Mouse (Mus musculus) common myeloid progenitor, adult 5-6 weeks (primary cell): ENCODE measurements around the gene Tekt3. TPM values are rescaled to one million over a fixed set of nuclear protein-coding genes. Genes with fewer than 3 reads are reported as not detected.

Experiments
- ATAC-seq: replicated peaks from 2 replicates; pipeline ENCODE4 v1.8.0; 2016; ENCODE audit warnings: low read depth, mild to moderate bottlenecking, moderate TSS enrichment, inconsistent platforms; ENCODE audit not compliant: poor library complexity, severe bottlenecking
- total RNA-seq: library from RNA; stranded (forward); fragments of 200-1000, 187-1606 nt; gene quantifications from 2 replicates; pipeline ENCODE4 v1.2.3, GENCODE M21; 2017

Tekt3 gene
- not detected in 2 replicates for total RNA-seq

- no peak for ATAC-seq
Measured at GRCm38 (mm10) chr11:63061446-63061845, at the start of gene Tekt3. Gene Tekt3 (plus strand): TSS chr11:63061654.

GRCm38 (mm10) chr11:63017327-63018082, 43.9 kb upstream of the Tekt3 start:
- no peak for ATAC-seq

DNA sequence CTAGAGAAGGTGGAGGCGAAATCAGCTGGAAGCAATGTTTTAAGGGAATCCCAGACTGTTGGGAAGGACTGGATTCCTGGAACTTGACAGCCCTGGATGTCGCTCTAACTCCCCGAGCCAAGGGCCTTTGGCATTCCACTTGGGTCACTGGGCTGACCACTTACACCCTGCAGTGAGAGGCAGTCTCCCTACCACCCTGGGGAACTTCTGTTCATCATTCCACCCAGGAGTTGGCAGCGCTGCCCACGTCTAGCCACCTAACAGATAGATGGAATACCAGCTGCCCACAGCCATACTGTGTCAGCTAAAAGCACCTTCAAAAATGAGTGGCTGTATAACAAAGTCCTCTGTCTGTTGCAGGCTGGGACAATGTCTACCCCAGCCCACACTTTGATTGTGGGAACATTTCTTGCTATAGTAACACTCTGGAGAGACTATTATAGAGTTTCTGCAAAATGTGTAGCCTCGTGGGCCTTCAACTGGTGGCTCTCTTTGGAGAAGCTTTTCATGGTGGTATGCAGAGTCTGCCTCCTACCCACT, 43.3 kb upstream of the Tekt3 start:
- ATAC-seq: no peak

DNA sequence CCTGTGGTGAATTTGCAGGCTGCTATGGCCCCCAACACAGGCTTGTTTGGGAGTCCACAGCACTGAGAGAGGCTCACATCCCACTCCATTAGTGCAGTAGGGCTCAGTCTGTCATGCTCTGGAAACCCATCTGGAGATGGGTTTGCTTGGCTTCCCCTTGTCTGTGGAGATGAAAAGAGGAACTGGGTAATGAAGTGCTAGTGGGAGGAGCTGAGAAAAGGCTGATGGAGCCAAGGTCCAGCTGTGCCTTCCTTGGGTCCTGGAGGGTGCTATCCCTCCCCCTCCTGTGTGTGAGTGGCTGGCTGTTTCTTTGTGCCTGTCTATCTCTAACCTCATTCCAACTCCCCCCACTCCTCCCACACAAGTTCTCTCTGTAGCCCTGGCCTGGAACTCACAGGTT, 40.8 kb upstream of the Tekt3 start:
- peak; percentile 96 for ATAC-seq

DNA sequence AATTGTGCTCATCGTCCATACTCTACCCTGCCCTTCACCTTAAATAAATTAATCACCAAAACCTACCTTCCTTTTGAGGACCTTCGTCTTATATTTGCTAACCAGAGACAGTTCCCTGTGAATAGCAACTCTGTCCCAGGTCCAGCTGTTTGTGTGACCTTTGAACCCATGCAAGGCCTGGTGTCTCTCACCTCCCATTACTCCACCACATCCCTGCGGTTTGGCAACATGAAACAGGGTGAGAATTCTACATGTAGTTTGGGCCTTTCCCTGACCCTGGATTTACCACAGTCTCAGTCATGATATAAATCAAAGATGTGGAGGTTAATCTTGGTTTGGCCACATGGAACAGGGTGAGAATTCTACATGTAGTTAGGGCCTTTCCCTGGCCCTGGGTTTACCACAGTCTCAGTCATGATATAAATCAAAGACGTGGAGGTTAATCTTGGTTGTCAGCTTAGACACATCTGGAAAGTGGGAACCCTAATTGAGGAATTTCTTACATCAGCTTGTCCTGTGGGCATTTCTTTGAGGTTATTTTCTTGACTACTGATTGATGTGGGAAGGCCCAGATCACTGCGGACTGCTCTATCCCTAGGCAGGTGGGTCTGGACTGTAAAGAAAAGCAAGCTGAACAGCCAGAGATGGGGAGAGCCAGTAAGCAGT, 40.2 kb upstream of the Tekt3 start:
- no peak for ATAC-seq

- no peak for ATAC-seq
Measured at GRCm38 (mm10) chr11:63023461-63023860, 38.0 kb upstream of the Tekt3 start.

GRCm38 (mm10) chr11:63024136-63024535, 37.3 kb upstream of the Tekt3 start:
- no peak for ATAC-seq

- no peak for ATAC-seq
Measured at GRCm38 (mm10) chr11:63025476-63025875, 36.0 kb upstream of the Tekt3 start.

DNA sequence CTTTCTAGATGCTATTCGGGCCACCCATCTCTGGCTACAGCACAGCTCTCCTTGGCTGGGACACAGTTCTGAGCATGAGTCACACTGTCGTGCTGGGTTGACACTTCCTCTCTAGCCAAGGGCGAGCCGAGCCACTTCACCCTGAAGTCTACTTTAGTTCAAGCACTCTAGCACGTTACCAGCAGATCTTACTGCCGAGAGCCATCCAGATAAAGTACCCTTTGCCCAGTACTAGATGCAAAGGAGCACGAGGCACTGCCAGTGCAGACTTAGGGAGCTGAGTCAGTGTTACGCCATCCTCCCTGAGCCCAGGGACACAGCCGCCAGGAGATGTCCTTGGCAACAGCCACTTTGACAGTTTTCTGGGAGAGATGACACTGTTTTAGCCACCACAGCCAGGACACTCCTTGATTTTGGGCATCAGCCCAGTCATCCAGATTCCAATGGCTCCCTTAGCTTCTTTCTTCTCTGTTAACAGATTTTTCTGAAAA, 34.8 kb upstream of the Tekt3 start:
- no peak for ATAC-seq

GRCm38 (mm10) chr11:63028131-63028530, 33.3 kb upstream of the Tekt3 start:
- no peak for ATAC-seq

DNA sequence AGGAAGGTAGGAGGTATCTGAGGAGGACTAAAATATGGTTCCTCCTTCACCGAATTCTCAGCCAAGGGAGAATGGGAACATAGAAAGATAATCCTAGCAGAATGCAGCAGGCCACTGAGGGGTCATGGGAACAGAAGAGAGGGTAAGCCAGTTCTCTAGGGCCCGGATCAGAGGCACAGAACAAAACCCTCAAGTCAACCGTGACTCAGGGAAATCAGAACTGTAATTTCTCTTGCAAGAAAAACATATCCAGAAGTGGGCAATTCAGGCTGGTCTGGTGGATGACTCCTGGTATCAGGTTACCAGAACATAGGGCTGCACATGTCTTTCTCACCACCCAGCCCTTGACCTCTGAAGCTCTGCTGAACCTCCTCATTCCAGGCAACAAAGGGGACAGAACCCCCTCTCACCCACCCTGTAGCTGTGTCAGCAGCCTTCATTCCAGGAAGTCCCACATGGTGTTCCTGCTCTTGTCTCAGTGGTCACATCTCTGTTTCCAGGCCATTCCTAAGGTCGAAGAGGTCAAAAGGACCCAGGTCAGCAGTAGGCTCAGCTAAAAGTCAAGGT, 32.2 kb upstream of the Tekt3 start:
- ATAC-seq: no peak

GRCm38 (mm10) chr11:63029721-63030120, 31.7 kb upstream of the Tekt3 start:
- ATAC-seq: no peak

DNA sequence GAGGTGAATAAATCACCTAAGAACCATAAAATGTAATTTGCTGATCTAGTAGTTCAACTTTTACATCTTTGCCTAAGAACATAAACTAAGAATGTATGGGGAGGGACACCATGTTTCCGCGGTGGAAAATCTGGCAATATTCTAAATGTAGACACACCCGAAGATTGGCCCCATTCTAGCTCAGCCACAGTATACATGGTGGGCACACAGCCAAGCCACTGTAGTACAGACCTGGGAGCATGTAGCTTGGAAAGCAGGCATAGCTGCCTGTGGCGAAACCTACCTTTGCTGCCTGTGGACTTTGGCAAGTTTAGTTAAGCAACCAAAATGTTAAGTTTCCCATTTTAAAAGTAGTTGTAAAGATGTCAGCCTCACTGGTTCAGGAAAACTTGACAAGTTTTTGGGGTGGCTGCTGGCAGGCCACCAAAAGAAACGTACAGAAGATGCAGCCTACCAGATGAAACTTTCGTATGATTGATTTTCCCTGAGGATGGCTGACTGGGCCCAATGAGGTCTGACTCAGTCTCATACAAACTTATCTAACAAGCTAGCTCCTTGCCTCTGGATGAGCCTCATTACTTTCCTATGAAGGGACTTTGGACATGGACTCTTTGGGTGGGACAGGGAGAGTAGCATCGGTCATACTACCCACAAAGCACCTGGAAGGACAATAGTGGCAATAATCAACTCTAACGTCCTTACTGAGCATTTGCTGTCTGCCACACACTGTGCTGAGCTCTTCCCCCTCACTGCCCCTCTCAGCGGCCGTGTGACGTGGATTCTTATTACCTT, 25.8 kb upstream of the Tekt3 start:
- ATAC-seq: no peak

DNA sequence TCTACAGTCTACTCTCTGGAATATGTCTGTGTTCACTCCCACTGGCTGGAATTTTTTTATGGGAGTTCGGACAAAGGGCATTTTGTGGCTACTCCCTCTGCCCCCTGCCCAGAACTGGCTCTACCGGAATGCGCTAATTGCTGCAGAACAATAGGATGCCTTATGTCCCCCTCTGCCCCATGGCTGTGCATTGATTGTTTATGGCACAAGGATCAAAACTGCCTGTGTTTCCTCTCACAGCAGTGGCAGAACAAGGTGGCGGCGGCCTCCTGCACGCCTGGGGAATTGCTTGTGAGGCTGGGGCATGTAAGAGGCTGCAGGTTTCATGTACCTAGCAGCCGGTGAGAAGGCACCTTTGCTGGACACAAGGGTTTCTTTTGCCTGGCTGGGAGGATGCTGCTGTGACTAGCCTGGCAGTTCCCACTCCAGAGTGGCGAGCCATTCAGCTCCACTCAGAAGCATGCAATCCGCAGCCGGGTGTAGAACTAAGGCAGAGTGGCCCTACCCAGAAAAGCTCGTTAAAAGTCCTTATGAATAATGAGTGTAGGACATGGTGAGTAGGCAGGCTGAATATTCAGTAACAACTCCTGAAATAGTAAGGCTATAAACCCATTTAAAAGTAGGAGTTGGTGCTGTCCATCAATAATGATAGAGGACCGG, 21.3 kb upstream of the Tekt3 start:
- no peak for ATAC-seq

DNA sequence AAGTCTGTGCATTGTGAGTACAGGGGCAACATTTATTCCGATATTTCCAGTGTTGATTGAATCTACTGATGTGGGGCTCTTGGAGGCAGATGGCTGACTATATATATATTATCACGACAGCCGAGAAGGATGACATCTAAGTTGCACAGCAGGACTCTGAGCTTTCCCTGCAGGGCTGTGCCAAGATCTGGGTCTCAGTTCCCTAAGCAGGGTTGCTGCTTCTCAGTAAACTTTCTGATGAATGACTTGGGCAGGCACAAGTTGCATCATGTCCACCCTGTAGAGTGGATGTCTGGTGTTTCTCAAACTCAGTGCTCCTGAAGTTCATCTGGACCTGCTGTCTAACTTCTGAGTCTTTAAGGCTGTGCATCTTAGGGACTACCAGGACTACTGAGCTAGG, 15.7 kb upstream of the Tekt3 start:
- peak; percentile 40 for ATAC-seq

DNA sequence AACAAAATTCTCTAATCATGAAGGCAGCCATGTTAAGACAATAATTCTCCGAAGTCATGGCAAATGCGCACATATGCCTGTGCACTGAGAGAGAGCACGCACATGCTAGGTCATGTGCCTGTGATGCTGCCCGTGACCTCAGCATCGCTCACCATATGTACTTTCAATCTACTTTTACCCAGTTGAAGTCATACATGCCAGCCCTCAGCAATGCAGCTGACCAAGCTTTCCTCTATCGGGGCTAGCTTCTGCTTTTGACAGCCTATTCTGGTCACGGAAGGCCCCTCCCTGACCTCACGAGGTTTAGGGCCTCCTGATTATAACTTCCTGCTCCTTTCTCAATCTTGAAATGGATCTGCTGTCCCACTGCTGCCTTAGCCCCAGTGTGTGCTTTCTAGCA, 15.1 kb upstream of the Tekt3 start:
- peak; percentile 83 for ATAC-seq

GRCm38 (mm10) chr11:63050362-63050932, 11.0 kb upstream of the Tekt3 start:
- ATAC-seq: no peak

- peak; percentile 87 for ATAC-seq
Measured at GRCm38 (mm10) chr11:63051041-63051440, 10.4 kb upstream of the Tekt3 start.

GRCm38 (mm10) chr11:63051996-63052395, 9.5 kb upstream of the Tekt3 start:
- ATAC-seq: no peak
